Mouse (Mus musculus) Patski (cell line): ENCODE measurements around the gene Syt2. TPM values are rescaled to one million over a fixed set of nuclear protein-coding genes. Genes with fewer than 3 reads are reported as not detected.

Experiments used
- ATAC-seq: fragments of 100-300 bp; one replicate; pipeline ENCODE4 v1.8.0; 2021
- CTCF ChIA-PET: fragments of 350-600 bp; sonication (Branson Sonifier 250); formaldehyde crosslinking; loops from one replicate; lab custom pipeline; 2022; ENCODE audit warnings: inconsistent platforms; lab: Charles Lee
- POLR2A ChIA-PET: fragments of 350-600 bp; sonication (Branson Sonifier 250); formaldehyde crosslinking; loops from one replicate; lab custom pipeline; 2022; ENCODE audit warnings: antibody characterized with exemption, inconsistent platforms; lab: Charles Lee
- DNase-seq: peaks from one replicate; pipeline ENCODE4 v3.0.0-alpha.2; 2011; ENCODE audit warnings: low read depth, low spot score
- H3K27me3 ChIP-seq: fragments of 371-371 bp; one replicate; pipeline ENCODE4 v1.5.1; 2021
- CTCF ChIP-seq: fragments of 100-300 bp; IDR thresholded peaks from one replicate; pipeline ENCODE4 v1.5.1; 2021
- in situ Hi-C: fragments of 300-500 bp; cut with MboI; formaldehyde crosslinking; loops from 3 replicates; pipeline ENCODE4 v1.11.1; 2018; ENCODE audit warnings: low pct_unique_long_range_greater_than_20kb, mixed read lengths
- polyA plus RNA-seq: library from polyadenylated mRNA; unstranded; gene quantifications from one replicate; pipeline ENCODE4 v1.2.3, GENCODE M21; 2021

Syt2 gene
- polyA plus RNA-seq: 0.37 TPM

- DNase-seq: no peak
- TF ChIP-seq CTCF: no peak
Observed at GRCm38 (mm10) chr1:134646261-134646962, at the start of gene Syt2. Gene Syt2, plus strand, starts transcription at chr1:134646677.

GRCm38 (mm10) chr1:134597339-134598054, 49.0 kb upstream of the Syt2 start:
- CTCF ChIA-PET: no interaction called here
- no peaks in the 10 kb centered on the region for H3K27me3 ChIP-seq
- ATAC-seq: no peak
- in situ Hi-C loops: no loop called here
- no peak for DNase-seq
- TF ChIP-seq CTCF: no peak
- POLR2A ChIA-PET: interaction anchor here (0.8 kb wide), 1 partner anchor 102 kb away, joined by 8 read pairs; no protein-coding TSS in a partner anchor

More at GRCm38 (mm10) chr1:134646261-134646962, at the start of gene Syt2:
- in situ Hi-C loops: no loop called here
- no peak for ATAC-seq
- CTCF ChIA-PET: no interaction called here
- H3K27me3 ChIP-seq: peaks cover 3% of the 10 kb centered on the region
- POLR2A ChIA-PET: no interaction called here

GRCm38 (mm10) chr1:134604086-134604485, 42.4 kb upstream of the Syt2 start:
- ChIA-PET POLR2A (interaction anchor here (0.9 kb wide), 1 partner anchor 13 kb away, joined by 3 read pairs; no protein-coding TSS in a partner anchor), CTCF (interaction anchor here (1.0 kb wide), 1 partner anchor 16 kb away, joined by 3 read pairs; no protein-coding TSS in a partner anchor)
- TF ChIP-seq CTCF: peak; percentile 4
- ATAC-seq (no peak), DNase-seq (no peak)
- H3K27me3 ChIP-seq: no peaks in the 10 kb centered on the region
- in situ Hi-C loops: loop anchor here (10.0 kb wide), 1 partner anchor 229 kb away; no protein-coding TSS in a partner anchor

- in situ Hi-C loops: loop anchor here (10.0 kb wide), 1 partner anchor 231 kb away; no protein-coding TSS in a partner anchor
- no peak for TF ChIP-seq CTCF
- no peaks in the 10 kb centered on the region for H3K27me3 ChIP-seq
- POLR2A ChIA-PET: no interaction called here
- CTCF ChIA-PET: interaction anchor here (0.9 to 1.1 kb wide), 2 partner anchors 17 to 37 kb away, joined by 3 read pairs; no protein-coding TSS in a partner anchor
- ATAC-seq (no peak), DNase-seq (no peak)
Observed at GRCm38 (mm10) chr1:134605670-134606069, 40.8 kb upstream of the Syt2 start.

- in situ Hi-C loops: loop anchor here (10.0 kb wide), 1 partner anchor 232 kb away; no protein-coding TSS in a partner anchor
- CTCF ChIA-PET: interaction anchor here (0.9 kb wide), 1 partner anchor 17 kb away, joined by 3 read pairs; no protein-coding TSS in a partner anchor
Observed at GRCm38 (mm10) chr1:134606381-134606780, 40.1 kb upstream of the Syt2 start.

GRCm38 (mm10) chr1:134607279-134607678, 39.2 kb upstream of the Syt2 start:
- ATAC-seq: no peak
- in situ Hi-C loops: loop anchor here (10.0 kb wide), 1 partner anchor 232 kb away; no protein-coding TSS in a partner anchor
- ChIA-PET POLR2A (no interaction called here), CTCF (no interaction called here)
- DNase-seq: no peak
- H3K27me3 ChIP-seq: no peaks in the 10 kb centered on the region
- TF ChIP-seq CTCF: no peak

More at GRCm38 (mm10) chr1:134606381-134606780, 40.1 kb upstream of the Syt2 start:
- POLR2A ChIA-PET: no interaction called here
- no peaks in the 10 kb centered on the region for H3K27me3 ChIP-seq
- TF ChIP-seq CTCF: no peak
- no peak for ATAC-seq
- DNase-seq: no peak

GRCm38 (mm10) chr1:134609172-134609571, 37.3 kb upstream of the Syt2 start:
- in situ Hi-C loops: loop anchor here (10.0 kb wide), 1 partner anchor 234 kb away; no protein-coding TSS in a partner anchor
- CTCF ChIA-PET: interaction anchor here (1.5 kb wide), 1 partner anchor 21 kb away, joined by 3 read pairs; no protein-coding TSS in a partner anchor
- H3K27me3 ChIP-seq: no peaks in the 10 kb centered on the region
- ATAC-seq (no peak), DNase-seq (no peak)
- POLR2A ChIA-PET: interaction anchor here (1.0 kb wide), 1 partner anchor 8 kb away, joined by 3 read pairs; no protein-coding TSS in a partner anchor
- TF ChIP-seq CTCF: no peak

- CTCF ChIA-PET: no interaction called here
- in situ Hi-C loops: loop anchor here (5.0 kb wide), 1 partner anchor 92 kb away; no protein-coding TSS in a partner anchor
- ATAC-seq: no peak
- H3K27me3 ChIP-seq: no peaks in the 10 kb centered on the region
- POLR2A ChIA-PET: no interaction called here
- no peak for TF ChIP-seq CTCF
- DNase-seq: no peak
Observed at GRCm38 (mm10) chr1:134614554-134614953, 31.9 kb upstream of the Syt2 start.

- ChIA-PET POLR2A (no interaction called here), CTCF (no interaction called here)
- in situ Hi-C loops: loop anchor here (5.0 kb wide), 1 partner anchor 93 kb away; no protein-coding TSS in a partner anchor
- TF ChIP-seq CTCF: no peak
- no peak for DNase-seq
- ATAC-seq: no peak
- H3K27me3 ChIP-seq: no peaks in the 10 kb centered on the region
Observed at GRCm38 (mm10) chr1:134614988-134615387, 31.5 kb upstream of the Syt2 start.

- ATAC-seq: no peak
- no peak for DNase-seq
- in situ Hi-C loops: no loop called here
- CTCF ChIA-PET: no interaction called here
- no peaks in the 10 kb centered on the region for H3K27me3 ChIP-seq
- POLR2A ChIA-PET: no interaction called here
- no peak for TF ChIP-seq CTCF
Observed at GRCm38 (mm10) chr1:134617656-134618055, 28.8 kb upstream of the Syt2 start.
